Mouse (Mus musculus): ENCODE data around the gene Ube2a.

- TF ChIP-seq CTCF (conservative IDR thresholded peaks at IDR 0.05; ENCODE audit: low read length) (no peak), POU5F1 (IDR thresholded peaks at IDR 0.05; ENCODE audit: borderline replicate concordance, low read length) (no peak), NANOG (IDR thresholded peaks at IDR 0.05; ENCODE audit: borderline replicate concordance, low read length) (no peak)
Observed at GRCm38 (mm10) chrX:36843346-36843990, 30.2 kb upstream of the Ube2a start.
